Mouse (Mus musculus): ENCODE results near the gene Pip4k2a.

- no peak for TF ChIP-seq POLR2A (IDR thresholded peaks at IDR 0.05; ENCODE audit: insufficient read depth, low read depth, low read length)
- TF ChIP-seq CTCF (IDR thresholded peaks at IDR 0.05; ENCODE audit: insufficient read depth, low read depth, low read length) = no peak
Measured at GRCm38 (mm10) chr2:18813683-18814446, 184.1 kb downstream of the Pip4k2a start.
